Mouse (Mus musculus): ENCODE measurements around the gene Ctsll3. TPM values are rescaled to one million over a fixed set of nuclear protein-coding genes. Genes with fewer than 3 reads are reported as not detected.

Gene Ctsll3
- not detected in 2 replicates for polyA plus RNA-seq (2016; fragmentation: Nextera tagmentation; extraction: Ambion mirVana)

DNA sequence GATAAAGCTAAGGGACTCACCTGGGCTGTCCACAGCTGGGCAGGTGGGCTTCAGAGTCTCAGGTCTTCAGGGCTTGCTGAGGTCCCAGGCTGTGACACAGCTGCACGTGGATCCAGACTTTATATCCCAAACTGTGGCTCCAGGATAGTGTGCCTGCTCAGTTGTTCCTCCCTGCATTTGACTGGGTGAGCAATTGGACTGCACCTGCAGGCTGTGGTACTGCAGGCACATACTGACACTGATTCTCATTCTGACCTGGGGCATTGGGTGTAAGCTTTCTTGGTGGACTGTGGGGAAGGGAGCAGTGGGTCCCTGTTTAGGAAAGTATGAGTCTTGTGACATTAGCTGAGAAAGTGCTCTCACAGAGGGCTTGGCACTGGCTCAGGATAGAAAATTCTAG lies at the start of gene Ctsll3:
TSS of gene Ctsll3 (minus strand) at position 101 of the 400 bp plus-strand sequence.
- Histone ChIP-seq H3K36me3 (no peaks in the 10 kb centered on the region), H3K9ac (no peak within 1 kb of the TSS)

DNA sequence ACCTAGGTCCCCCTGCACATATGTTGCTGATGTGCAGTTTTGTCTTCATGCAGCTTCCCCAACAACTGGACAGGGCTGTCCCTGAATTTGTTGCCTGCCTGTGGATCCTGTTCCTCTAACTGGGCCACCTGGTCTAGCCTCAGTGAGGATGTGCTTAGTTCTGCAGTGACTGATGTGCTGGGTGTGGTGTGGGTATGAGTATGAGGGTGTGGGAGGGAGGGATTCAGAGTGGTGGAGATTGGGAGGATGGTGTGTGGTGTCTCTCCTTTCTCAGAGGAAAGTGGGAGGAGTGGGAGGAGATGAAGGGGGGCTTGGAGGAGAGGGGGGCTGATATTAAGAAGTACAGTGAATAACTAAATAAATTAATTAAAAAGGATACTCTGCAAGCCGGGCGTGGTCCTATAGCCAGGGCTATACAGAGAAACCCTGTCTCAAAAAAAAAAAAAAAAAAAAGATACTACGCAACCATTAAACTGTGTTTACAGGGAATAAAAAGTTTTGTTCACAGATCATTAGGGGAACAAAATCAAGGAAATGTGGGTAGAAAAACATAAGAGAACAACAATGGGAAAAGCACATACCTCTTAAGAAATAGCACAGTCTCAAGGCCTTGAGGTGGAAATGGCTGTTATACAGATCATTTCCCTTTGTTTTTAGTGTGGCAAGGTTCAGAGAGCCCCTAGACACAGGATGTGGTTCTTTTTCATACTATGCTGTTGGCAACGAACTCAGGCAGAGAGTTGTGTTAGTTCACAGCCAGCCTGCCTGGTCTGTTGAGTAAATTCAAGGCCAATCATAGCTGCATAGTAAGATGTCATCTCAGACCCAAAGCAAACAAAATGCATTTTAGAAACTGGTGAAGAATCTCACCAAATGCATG lies 45.8 kb upstream of the Ctsll3 start:
- Histone ChIP-seq H3K27me3 (replicated peaks) (no peaks in the 10 kb centered on the region), H3K4me2 (replicated peaks) (no peak overlapping the region), H3K9me3 (no peaks in the 10 kb centered on the region), H3K27ac (no peak overlapping the region), H3K36me3 (no peaks in the 10 kb centered on the region), H3K4me1 (no peaks in the 10 kb centered on the region), H3K4me3 (no peak overlapping the region), H3K9ac (no peak overlapping the region)
- no peak for ATAC-seq (ENCODE audit: low FRiP score, low read depth)
- 87% methylated on average over 4 of the region's 4 CpGs for WGBS

More for the DNA sequence above, at the start of gene Ctsll3:
- Histone ChIP-seq H3K4me1 (no peaks in the 10 kb centered on the region), H3K27me3 (replicated peaks) (no peaks in the 10 kb centered on the region), H3K4me3 (no peak within 1 kb of the TSS), H3K9me3 (no peaks in the 10 kb centered on the region), H3K27ac (no peak within 1 kb of the TSS), H3K4me2 (replicated peaks) (no peak within 1 kb of the TSS)
- no peak for ATAC-seq (ENCODE audit: low FRiP score, low read depth)
- 76% methylated on average over 1 of the region's 1 CpGs for WGBS

DNA sequence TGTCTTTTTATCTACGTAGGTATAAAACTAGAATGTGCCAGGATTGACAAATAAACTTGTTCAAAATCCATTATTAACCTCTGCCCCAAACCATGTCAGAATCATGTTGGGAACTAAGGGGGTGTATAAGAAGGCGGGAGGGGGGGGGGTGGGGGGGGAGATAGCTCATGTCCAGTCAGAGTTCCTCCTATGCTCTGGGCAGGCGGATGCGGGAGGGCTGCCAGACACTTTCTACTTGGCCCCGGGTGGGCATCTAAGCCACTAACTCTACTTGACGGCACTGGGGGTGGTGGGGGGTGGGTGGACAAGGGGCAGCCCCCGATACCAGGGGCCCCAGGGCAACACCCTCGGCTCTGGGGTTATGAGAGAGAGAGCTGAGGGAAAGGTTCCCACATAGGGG lies 40.5 kb upstream of the Ctsll3 start:
- no peak overlapping the region for H3K4me3 ChIP-seq
- no peak overlapping the region for H3K27ac ChIP-seq
- no peaks in the 10 kb centered on the region for H3K9me3 ChIP-seq
- no peaks in the 10 kb centered on the region for H3K27me3 ChIP-seq (replicated peaks)
- no peak overlapping the region for H3K4me2 ChIP-seq (replicated peaks)
- H3K9ac ChIP-seq: no peak overlapping the region
- no peaks in the 10 kb centered on the region for H3K4me1 ChIP-seq
- ATAC-seq (ENCODE audit: low FRiP score, low read depth): no peak
- H3K36me3 ChIP-seq: no peaks in the 10 kb centered on the region
- 78% methylated on average over 8 of the region's 8 CpGs for WGBS

DNA sequence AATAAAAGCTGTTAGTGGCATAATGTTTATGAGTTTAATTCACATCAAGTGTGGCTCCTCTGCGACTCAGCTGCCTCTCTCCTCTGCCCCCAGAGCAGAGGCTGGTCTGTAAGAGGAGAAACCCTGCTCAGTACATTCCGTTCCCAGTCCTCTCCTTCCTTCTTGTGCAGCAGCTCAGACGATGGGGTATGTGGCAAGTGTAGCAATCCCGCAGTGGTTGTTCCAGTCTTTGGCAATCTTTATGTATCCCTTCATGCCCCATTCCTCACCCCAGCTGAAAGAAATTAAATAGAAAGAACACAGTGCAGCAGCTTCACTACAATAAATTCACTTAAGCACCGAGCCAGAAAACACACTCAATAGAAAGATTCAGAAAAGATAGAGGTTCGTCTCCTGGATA lies 40.1 kb upstream of the Ctsll3 start:
- Histone ChIP-seq H3K4me1 (no peaks in the 10 kb centered on the region), H3K9me3 (no peaks in the 10 kb centered on the region), H3K9ac (no peak overlapping the region), H3K36me3 (no peaks in the 10 kb centered on the region), H3K4me3 (no peak overlapping the region), H3K27ac (no peak overlapping the region), H3K4me2 (replicated peaks) (no peak overlapping the region), H3K27me3 (replicated peaks) (no peaks in the 10 kb centered on the region)
- ATAC-seq (ENCODE audit: low FRiP score, low read depth): no peak
- 78% methylated on average over 6 of the region's 6 CpGs for WGBS

DNA sequence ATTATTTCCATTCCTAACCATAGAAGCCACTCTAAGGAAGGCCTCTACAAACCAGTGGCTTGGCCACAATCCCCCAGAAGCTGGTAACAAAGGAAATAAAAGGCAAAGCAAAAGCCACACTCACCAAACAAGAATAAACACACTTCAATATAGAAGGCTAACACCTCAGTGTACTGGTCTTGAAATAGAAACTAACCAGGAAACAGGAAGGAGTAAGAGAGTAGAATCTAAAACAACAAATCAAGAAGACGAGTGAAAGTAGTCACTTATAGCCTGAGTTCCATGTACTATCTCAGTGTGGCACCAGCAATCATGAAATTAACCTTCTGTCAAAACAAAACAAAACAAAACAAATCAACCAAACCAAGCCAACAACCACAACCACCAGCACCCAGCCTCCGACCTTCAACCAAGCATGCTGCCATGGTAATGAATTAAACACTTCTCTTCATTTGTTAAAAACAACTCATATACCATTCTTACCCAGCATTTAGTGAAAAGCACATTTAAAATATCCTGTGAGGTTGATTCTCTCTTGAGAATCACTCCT lies 36.8 kb upstream of the Ctsll3 start:
- no peak for ATAC-seq (ENCODE audit: low FRiP score, low read depth)
- Histone ChIP-seq H3K9ac (no peak overlapping the region), H3K4me2 (replicated peaks) (no peak overlapping the region), H3K27ac (no peak overlapping the region), H3K4me1 (no peaks in the 10 kb centered on the region), H3K27me3 (replicated peaks) (no peaks in the 10 kb centered on the region), H3K9me3 (no peaks in the 10 kb centered on the region), H3K4me3 (no peak overlapping the region), H3K36me3 (no peaks in the 10 kb centered on the region)
- WGBS: 68% methylated on average over 2 of the region's 2 CpGs

DNA sequence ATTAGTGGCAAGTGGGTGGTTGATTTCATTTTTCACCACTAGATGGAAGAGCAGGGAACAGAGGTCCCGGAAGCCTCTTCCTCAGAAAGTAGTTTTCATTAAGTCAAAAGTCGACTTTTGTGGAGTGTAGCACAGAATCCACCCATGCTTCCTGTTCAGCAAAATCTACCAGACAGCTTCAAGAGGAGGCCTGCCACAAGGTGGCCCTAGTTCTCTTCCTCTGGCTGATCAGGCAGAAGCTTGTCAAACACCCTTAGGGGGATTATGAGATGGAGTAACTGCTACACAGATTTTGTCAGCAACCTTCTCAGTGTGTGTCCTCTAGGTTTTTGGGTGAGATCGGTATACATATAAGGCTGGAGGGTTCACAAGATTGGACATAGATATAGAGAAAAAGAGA lies 23.4 kb upstream of the Ctsll3 start:
- Histone ChIP-seq H3K9ac (no peak overlapping the region), H3K4me2 (replicated peaks) (no peak overlapping the region), H3K36me3 (no peaks in the 10 kb centered on the region), H3K9me3 (no peaks in the 10 kb centered on the region), H3K4me3 (no peak overlapping the region), H3K4me1 (no peaks in the 10 kb centered on the region), H3K27ac (no peak overlapping the region), H3K27me3 (replicated peaks) (no peaks in the 10 kb centered on the region)
- no peak for ATAC-seq (ENCODE audit: low FRiP score, low read depth)
- 64% methylated on average over 3 of the region's 3 CpGs for WGBS

DNA sequence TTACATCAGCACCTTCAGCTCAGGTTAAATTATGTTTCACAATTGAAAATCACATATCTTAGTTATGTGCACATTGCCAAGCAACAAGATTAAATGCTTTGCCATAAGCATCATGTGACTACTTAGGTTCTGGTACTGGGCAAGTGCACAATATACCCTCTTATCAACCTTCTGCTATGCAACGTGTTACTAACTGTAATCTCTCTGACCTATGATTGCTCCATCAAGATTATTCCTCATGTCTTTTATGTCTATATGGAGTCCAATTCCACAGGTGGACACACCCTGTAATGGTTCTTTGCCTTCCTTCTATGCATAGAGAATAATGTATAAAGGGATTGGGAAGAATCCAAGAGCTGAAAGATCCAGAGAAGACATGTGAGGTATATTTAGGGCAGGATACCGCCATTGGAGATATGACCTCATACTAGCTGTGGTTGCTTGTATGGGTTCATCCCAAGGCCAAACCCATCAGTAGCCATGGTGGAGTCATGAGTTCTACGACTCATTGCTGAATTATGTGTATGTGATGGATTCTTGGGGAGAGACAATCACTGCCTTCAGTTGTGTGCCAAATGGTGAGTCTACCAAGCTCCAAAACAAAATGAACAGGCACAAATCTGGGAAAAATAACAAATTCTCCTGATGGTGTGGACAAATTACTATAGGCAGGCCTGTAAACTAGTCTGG lies 18.0 kb upstream of the Ctsll3 start:
- H3K4me1 ChIP-seq: no peaks in the 10 kb centered on the region
- H3K27ac ChIP-seq: no peak overlapping the region
- H3K9me3 ChIP-seq: no peaks in the 10 kb centered on the region
- H3K27me3 ChIP-seq (replicated peaks): no peaks in the 10 kb centered on the region
- H3K36me3 ChIP-seq: no peaks in the 10 kb centered on the region
- WGBS: 70% methylated on average over 3 of the region's 3 CpGs
- H3K4me2 ChIP-seq (replicated peaks): no peak overlapping the region
- ATAC-seq (ENCODE audit: low FRiP score, low read depth): no peak
- H3K9ac ChIP-seq: no peak overlapping the region
- H3K4me3 ChIP-seq: no peak overlapping the region

DNA sequence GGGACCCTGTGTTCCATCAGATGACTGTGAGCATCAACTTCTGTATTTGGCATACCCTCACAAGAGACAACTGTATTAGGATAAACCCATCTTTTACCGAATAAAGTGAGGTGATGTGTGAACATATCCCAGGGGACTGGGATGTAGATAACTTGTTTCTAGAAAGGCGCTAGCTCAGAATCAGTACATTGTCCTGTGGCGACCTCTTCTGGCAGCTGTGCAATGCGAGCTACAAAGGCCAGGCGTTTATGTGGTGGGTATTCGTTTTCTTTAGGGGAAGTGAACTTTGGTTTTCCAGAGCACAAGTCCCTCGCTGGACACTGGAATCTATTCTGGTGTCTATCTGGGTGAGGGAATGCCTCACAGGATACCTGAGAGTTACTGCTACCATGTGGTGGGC lies 16.8 kb upstream of the Ctsll3 start:
- H3K9ac ChIP-seq: no peak overlapping the region
- H3K27me3 ChIP-seq (replicated peaks): no peaks in the 10 kb centered on the region
- H3K4me3 ChIP-seq: no peak overlapping the region
- no peak for ATAC-seq (ENCODE audit: low FRiP score, low read depth)
- no peaks in the 10 kb centered on the region for H3K4me1 ChIP-seq
- no peak overlapping the region for H3K27ac ChIP-seq
- WGBS: 13% methylated on average over 7 of the region's 7 CpGs
- H3K36me3 ChIP-seq: no peaks in the 10 kb centered on the region
- no peak overlapping the region for H3K4me2 ChIP-seq (replicated peaks)
- H3K9me3 ChIP-seq: no peaks in the 10 kb centered on the region

DNA sequence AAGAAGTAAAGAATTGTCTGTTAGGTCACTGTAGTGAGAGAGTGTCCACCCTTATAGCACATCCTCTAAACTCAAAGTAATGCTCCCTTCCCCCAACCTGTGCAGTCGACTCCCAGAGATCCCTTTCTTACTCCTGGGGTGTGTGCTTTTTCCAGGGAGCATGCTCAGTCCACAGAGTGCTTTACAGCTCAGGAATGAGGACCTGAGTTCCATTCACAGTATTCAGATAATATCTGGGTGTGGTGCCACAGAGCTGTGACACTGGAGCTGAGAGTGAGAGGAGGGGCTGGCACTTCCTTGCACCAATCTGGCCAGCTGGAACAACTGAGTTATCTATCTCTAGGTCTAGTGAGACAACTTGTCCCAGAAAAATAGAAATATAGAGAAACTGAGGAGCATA lies 11.1 kb upstream of the Ctsll3 start:
- Histone ChIP-seq H3K4me2 (replicated peaks) (no peak overlapping the region), H3K4me1 (no peaks in the 10 kb centered on the region), H3K36me3 (no peaks in the 10 kb centered on the region), H3K9ac (no peak overlapping the region), H3K27ac (no peak overlapping the region), H3K9me3 (no peaks in the 10 kb centered on the region), H3K27me3 (replicated peaks) (no peaks in the 10 kb centered on the region), H3K4me3 (no peak overlapping the region)
- 76% methylated on average over 1 of the region's 1 CpGs for WGBS
- no peak for ATAC-seq (ENCODE audit: low FRiP score, low read depth)

DNA sequence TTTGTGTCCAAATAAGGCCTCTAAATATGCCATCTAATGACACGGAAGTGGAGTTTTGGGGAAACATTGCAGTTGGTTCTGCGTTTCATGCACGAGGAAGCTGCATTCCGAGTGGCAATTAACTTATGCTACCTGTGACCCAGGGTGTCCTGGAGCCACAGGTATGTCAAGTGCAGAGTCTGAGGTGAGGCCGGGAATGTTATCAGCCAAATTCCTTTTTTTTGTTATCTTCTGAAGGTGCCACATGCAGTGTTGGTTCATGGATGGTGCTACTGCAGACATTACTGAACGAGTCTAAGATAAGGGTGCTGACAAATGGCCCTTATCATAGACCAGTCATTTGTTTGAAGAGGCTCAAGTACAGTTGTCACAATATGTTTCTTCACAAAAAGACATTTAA lies 10.1 kb upstream of the Ctsll3 start:
- no peaks in the 10 kb centered on the region for H3K9me3 ChIP-seq
- H3K4me2 ChIP-seq (replicated peaks): no peak overlapping the region
- no peak for ATAC-seq (ENCODE audit: low FRiP score, low read depth)
- no peaks in the 10 kb centered on the region for H3K36me3 ChIP-seq
- no peak overlapping the region for H3K9ac ChIP-seq
- H3K27me3 ChIP-seq (replicated peaks): no peaks in the 10 kb centered on the region
- no peaks in the 10 kb centered on the region for H3K4me1 ChIP-seq
- no peak overlapping the region for H3K27ac ChIP-seq
- no peak overlapping the region for H3K4me3 ChIP-seq
- 91% methylated on average over 6 of the region's 6 CpGs for WGBS

DNA sequence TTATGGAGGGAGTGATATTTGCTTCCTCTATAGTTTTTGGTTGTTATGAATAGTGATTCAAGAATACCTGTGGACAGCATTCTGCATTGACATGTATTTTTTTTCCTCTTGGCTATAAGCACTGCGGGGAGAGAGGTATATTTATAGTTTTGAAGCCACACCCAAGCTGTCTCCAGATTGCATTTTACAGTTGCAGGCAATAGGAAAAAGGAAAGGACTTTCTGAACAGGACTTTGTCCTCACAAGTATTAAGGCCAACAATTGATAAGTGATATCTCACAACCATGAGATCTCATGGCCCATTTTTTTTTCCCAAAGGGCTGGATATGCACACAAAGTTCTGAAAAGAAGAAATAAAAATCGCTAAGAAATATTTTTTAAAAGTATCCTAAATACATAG lies 7.0 kb upstream of the Ctsll3 start:
- ATAC-seq (ENCODE audit: low FRiP score, low read depth): no peak
- Histone ChIP-seq H3K4me3 (no peak overlapping the region), H3K9me3 (no peaks in the 10 kb centered on the region), H3K4me2 (replicated peaks) (no peak overlapping the region), H3K27ac (no peak overlapping the region), H3K4me1 (no peaks in the 10 kb centered on the region), H3K27me3 (replicated peaks) (no peaks in the 10 kb centered on the region), H3K36me3 (no peaks in the 10 kb centered on the region), H3K9ac (no peak overlapping the region)
- WGBS: 78% methylated on average over 2 of the region's 2 CpGs

DNA sequence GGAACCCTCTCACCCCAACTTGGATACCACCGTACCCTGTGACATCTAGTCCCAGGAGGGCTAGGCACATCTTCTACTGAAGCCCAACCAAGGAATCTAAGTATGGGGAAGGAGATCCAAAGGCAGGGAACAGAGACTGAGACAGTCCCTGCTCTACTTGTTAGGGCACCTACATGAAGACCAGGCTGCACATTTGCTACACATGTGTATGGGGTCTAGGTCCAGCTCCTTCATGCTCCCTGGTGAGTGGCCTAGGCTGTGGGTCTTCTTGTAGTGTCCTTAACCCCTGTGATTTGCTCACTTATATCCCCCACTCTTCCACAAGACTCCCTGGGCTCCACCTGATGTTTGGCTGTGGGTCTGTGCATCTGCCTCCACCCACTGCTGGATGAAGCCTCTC lies 13.2 kb downstream of the Ctsll3 start:
- Histone ChIP-seq H3K4me1 (no peaks in the 10 kb centered on the region), H3K4me2 (replicated peaks) (no peak overlapping the region), H3K4me3 (no peak overlapping the region), H3K9ac (no peak overlapping the region), H3K36me3 (no peaks in the 10 kb centered on the region), H3K27ac (no peak overlapping the region), H3K9me3 (no peaks in the 10 kb centered on the region), H3K27me3 (replicated peaks) (no peaks in the 10 kb centered on the region)
- 80% methylated on average over 1 of the region's 1 CpGs for WGBS
- no peak for ATAC-seq (ENCODE audit: low FRiP score, low read depth)

All from neural tube, embryonic 12.5 days (tissue).